9 mouse cellular contexts compared by ENCODE assay signal in genomic region chr7:100190778-100191177, GRCm38 (mm10). TPM values are rescaled to one million over a fixed set of nuclear protein-coding genes. Genes with fewer than 3 reads are reported as not detected.
A peak's percentile ranks its signal among the peaks of the same experiment; 100 is the strongest.
DNase-seq lines count a peak whose midpoint lies in the region; ATAC-seq and TF ChIP-seq lines count a peak whose summit lies in the region.
"Had no signal": no experiment of that assay in that cellular context is flagged by ENCODE, and none has a peak within 500 bp of the region (broad histone marks: within the 10 kb centered on the region; RNA-seq: fewer than 3 reads in every experiment).

No protein-coding gene starts in this region.

- H3K4me1 ChIP-seq in forebrain, embryonic 11.5 days (replicated peaks; ENCODE audit: control insufficient read depth, insufficient read depth, low read length), result no peaks in the 10 kb centered on the region
- no peaks in the 10 kb centered on the region for H3K4me1 ChIP-seq in forebrain, embryonic 10.5 days
- no peaks in the 10 kb centered on the region for H3K4me1 ChIP-seq in E14TG2a.4 (replicated peaks; ENCODE audit: low read depth, low read length)
- no peaks in the 10 kb centered on the region for H3K4me1 ChIP-seq in forebrain, postnatal 0 days (ENCODE audit: insufficient read depth)
- H3K4me1 ChIP-seq in lung, embryonic 16.5 days (replicated peaks; ENCODE audit: control insufficient read depth, insufficient read depth, low read length), result no peaks in the 10 kb centered on the region
- H3K4me1 ChIP-seq: limb, embryonic 12.5 days had no signal

- WGBS in forebrain, embryonic 11.5 days, result 6% methylated on average over 4 of the region's 4 CpGs
- 3% methylated on average over 4 of the region's 4 CpGs for WGBS in forebrain, embryonic 10.5 days
- 2% methylated on average over 4 of the region's 4 CpGs for WGBS in forebrain, postnatal 0 days
- 7% methylated on average over 4 of the region's 4 CpGs for WGBS in lung, embryonic 16.5 days

- TF ChIP-seq CTCF in E14TG2a.4 (conservative IDR thresholded peaks at IDR 0.05; ENCODE audit: low read length), result peak; percentile 77
- peak; percentile 83 for TF ChIP-seq CTCF in forebrain, postnatal 0 days (IDR thresholded peaks at IDR 0.05; ENCODE audit: low read depth)

- H3K27me3 ChIP-seq in forebrain, embryonic 11.5 days (ENCODE audit: control insufficient read depth, insufficient read depth, low read length), result no peaks in the 10 kb centered on the region
- H3K27me3 ChIP-seq in forebrain, embryonic 10.5 days (ENCODE audit: poor library complexity, severe bottlenecking), result peaks cover 18% of the 10 kb centered on the region; the same call in 1 of the 2 replicates
- H3K27me3 ChIP-seq in E14TG2a.4 (ENCODE audit: insufficient read depth, low read length), result peaks cover 11% of the 10 kb centered on the region; the same call in 1 of the 2 replicates
- H3K27me3 ChIP-seq in forebrain, postnatal 0 days (ENCODE audit: insufficient read depth, low read length), result 0 out of 2 replicates have a peak, but pooled peaks cover 4% of the 10 kb centered on the region
- no peaks in the 10 kb centered on the region for H3K27me3 ChIP-seq in lung, embryonic 16.5 days (ENCODE audit: control insufficient read depth, insufficient read depth, low read depth, low read length)

- no peak overlapping the region for H3K4me3 ChIP-seq in forebrain, embryonic 11.5 days (ENCODE audit: low read depth, low read length)
- no peak overlapping the region for H3K4me3 ChIP-seq in forebrain, embryonic 10.5 days
- H3K4me3 ChIP-seq in E14TG2a.4 (replicated peaks; ENCODE audit: low read length), result no peak overlapping the region
- no peak overlapping the region for H3K4me3 ChIP-seq in forebrain, postnatal 0 days (ENCODE audit: low read depth, low read length)
- H3K4me3 ChIP-seq in lung, embryonic 16.5 days (ENCODE audit: low read length), result no peak overlapping the region
- H3K4me3 ChIP-seq: limb, embryonic 12.5 days had no signal

- no peaks in the 10 kb centered on the region for H3K36me3 ChIP-seq in forebrain, embryonic 11.5 days (ENCODE audit: control insufficient read depth, insufficient read depth, low read length)
- no peaks in the 10 kb centered on the region for H3K36me3 ChIP-seq in forebrain, embryonic 10.5 days (replicated peaks)
- H3K36me3 ChIP-seq in E14TG2a.4 (ENCODE audit: insufficient read depth, low read length), result no peaks in the 10 kb centered on the region
- H3K36me3 ChIP-seq in forebrain, postnatal 0 days (ENCODE audit: insufficient read depth), result no peaks in the 10 kb centered on the region
- H3K36me3 ChIP-seq in lung, embryonic 16.5 days (ENCODE audit: control insufficient read depth, insufficient read depth, low read length), result no peaks in the 10 kb centered on the region
- H3K36me3 ChIP-seq: limb, embryonic 12.5 days had no signal

- ATAC-seq in forebrain, embryonic 11.5 days (replicated peaks; ENCODE audit: low FRiP score), result no peak
- ATAC-seq in forebrain, postnatal 0 days, result peak; percentile 85
- peak; percentile 45; the same call in 1 of the 2 replicates for ATAC-seq in lung, embryonic 16.5 days (ENCODE audit: low read depth)

- H3K9ac ChIP-seq in forebrain, embryonic 11.5 days (ENCODE audit: low read length), result no peak overlapping the region
- H3K9ac ChIP-seq in forebrain, postnatal 0 days, result no peak overlapping the region
- H3K9ac ChIP-seq in lung, embryonic 16.5 days (ENCODE audit: low read length), result no peak overlapping the region
- H3K9ac ChIP-seq: limb, embryonic 12.5 days had no signal

- DNase-seq in forebrain, embryonic 11.5 days (ENCODE audit: low spot score), result peak; percentile 59
- DNase-seq in forebrain, embryonic 10.5 days (ENCODE audit: extremely low spot score, low spot score), result no peak
- DNase-seq in cerebellum, adult 11 months, result peak; percentile 55
- DNase-seq in forebrain, postnatal 0 days, result peak; percentile 76
- DNase-seq in kidney, postnatal 14 days, result peak; percentile 75
- DNase-seq in right cerebral cortex, adult 2 months (ENCODE audit: low spot score in 2 of 2), result peak; percentile 67 to 72

- no peak overlapping the region for H3K27ac ChIP-seq in forebrain, embryonic 11.5 days (ENCODE audit: low read depth, low read length)
- no peak overlapping the region for H3K27ac ChIP-seq in forebrain, embryonic 10.5 days
- no peak overlapping the region for H3K27ac ChIP-seq in forebrain, postnatal 0 days (ENCODE audit: low read depth, low read length)
- no peak overlapping the region for H3K27ac ChIP-seq in lung, embryonic 16.5 days (ENCODE audit: low read length)
- H3K27ac ChIP-seq: limb, embryonic 12.5 days had no signal

- H3K4me2 ChIP-seq in forebrain, embryonic 11.5 days (ENCODE audit: low read depth, low read length, severe bottlenecking), result no peak overlapping the region
- no peak overlapping the region for H3K4me2 ChIP-seq in forebrain, postnatal 0 days (ENCODE audit: low read depth)
- no peak overlapping the region for H3K4me2 ChIP-seq in lung, embryonic 16.5 days (ENCODE audit: low read depth, low read length)
- H3K4me2 ChIP-seq: limb, embryonic 12.5 days had no signal

- H3K9me3 ChIP-seq in forebrain, embryonic 11.5 days (ENCODE audit: control insufficient read depth, low read length), result no peaks in the 10 kb centered on the region
- H3K9me3 ChIP-seq in forebrain, embryonic 10.5 days, result no peaks in the 10 kb centered on the region
- no peaks in the 10 kb centered on the region for H3K9me3 ChIP-seq in E14TG2a.4 (ENCODE audit: low read length)
- no peaks in the 10 kb centered on the region for H3K9me3 ChIP-seq in forebrain, postnatal 0 days (ENCODE audit: low read length)
- H3K9me3 ChIP-seq in lung, embryonic 16.5 days (ENCODE audit: control insufficient read depth, low read length), result no peaks in the 10 kb centered on the region
- H3K9me3 ChIP-seq: limb, embryonic 12.5 days had no signal

RNA-seq across cellular contexts. Expression of gene Kcne3, which starts 14.5 kb away (rescaled TPM):
- polyA plus RNA-seq in forebrain, embryonic 11.5 days (2014; fragmentation: Nextera tagmentation; extraction: Ambion mirVana), result 3.3 and 4.1 TPM in 2 replicates
- polyA plus RNA-seq in forebrain, embryonic 10.5 days (2016; fragmentation: Nextera tagmentation; extraction: Ambion mirVana), result 6.5 and 10.0 TPM in 2 replicates
- total RNA-seq in forebrain, postnatal 0 days (2014; rRNA removed), result 0.69 TPM in 1 of 2 replicates, not detected in the other
- 0.26 TPM in 1 of 2 replicates, not detected in the other for polyA plus RNA-seq in forebrain, postnatal 0 days (2015; fragmentation: Nextera tagmentation; extraction: Ambion mirVana)
- 2.4 and 3.0 TPM in 2 replicates for polyA plus RNA-seq in lung, embryonic 16.5 days (2015; fragmentation: Nextera tagmentation; extraction: Ambion mirVana)

RNA-seq across cellular contexts. Expression of gene Lipt2, which starts 31.7 kb away (rescaled TPM):
- 20.4 and 22.5 TPM in 2 replicates for polyA plus RNA-seq in forebrain, embryonic 11.5 days (2014; fragmentation: Nextera tagmentation; extraction: Ambion mirVana)
- polyA plus RNA-seq in forebrain, embryonic 10.5 days (2016; fragmentation: Nextera tagmentation; extraction: Ambion mirVana), result 22.7 and 24.7 TPM in 2 replicates
- total RNA-seq in forebrain, postnatal 0 days (2014; rRNA removed), result 15.9 and 19.2 TPM in 2 replicates
- polyA plus RNA-seq in forebrain, postnatal 0 days (2015; fragmentation: Nextera tagmentation; extraction: Ambion mirVana), result 20.3 and 21.1 TPM in 2 replicates
- 12.8 and 13.8 TPM in 2 replicates for polyA plus RNA-seq in lung, embryonic 16.5 days (2015; fragmentation: Nextera tagmentation; extraction: Ambion mirVana)

RNA-seq across cellular contexts. Expression of gene Pgm2l1, which starts 36.4 kb away (rescaled TPM):
- 5.2 and 6.2 TPM in 2 replicates for polyA plus RNA-seq in forebrain, embryonic 11.5 days (2014; fragmentation: Nextera tagmentation; extraction: Ambion mirVana)
- polyA plus RNA-seq in forebrain, embryonic 10.5 days (2016; fragmentation: Nextera tagmentation; extraction: Ambion mirVana), result 3.1 and 3.7 TPM in 2 replicates
- 128 and 135 TPM in 2 replicates for total RNA-seq in forebrain, postnatal 0 days (2014; rRNA removed)
- polyA plus RNA-seq in forebrain, postnatal 0 days (2015; fragmentation: Nextera tagmentation; extraction: Ambion mirVana), result 13.4 and 30.3 TPM in 2 replicates
- 2.0 and 2.3 TPM in 2 replicates for polyA plus RNA-seq in lung, embryonic 16.5 days (2015; fragmentation: Nextera tagmentation; extraction: Ambion mirVana)
